Mouse (Mus musculus) embryo, embryonic 10.5 days (tissue): ENCODE measurements at regions not wholly inside any gene's neighbourhood (a gene's known extent, or its start where the extent isn't known, plus 50 kb on each side); places are given as distances from the start of the nearest gene placed in this dataset.

Experiments
- DNase-seq: peaks from one replicate; pipeline ENCODE4 v3.0.0-alpha.2; 2015; ENCODE audit warnings: low spot score

DNA sequence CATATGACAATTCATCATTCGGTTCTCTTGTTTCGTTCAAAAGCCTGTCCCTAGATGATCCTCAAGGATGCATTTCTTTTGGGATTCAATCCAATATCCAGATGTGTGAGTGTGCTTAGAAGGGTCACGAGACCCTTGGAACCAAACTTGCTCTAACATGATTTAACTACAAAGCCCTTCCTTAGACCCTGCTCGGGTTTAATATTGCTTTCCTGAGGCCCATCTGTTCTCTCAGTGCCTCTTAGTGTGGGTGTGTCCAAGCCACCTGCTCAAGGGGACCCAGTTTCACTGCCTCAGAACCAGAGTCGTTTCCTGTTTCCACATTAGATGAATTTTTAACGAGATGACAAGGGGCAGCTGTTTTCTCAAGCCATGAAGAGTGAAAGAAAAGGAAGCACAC lies 147.3 kb upstream of the Usp24 start:
- DNase-seq, result no peak

DNA sequence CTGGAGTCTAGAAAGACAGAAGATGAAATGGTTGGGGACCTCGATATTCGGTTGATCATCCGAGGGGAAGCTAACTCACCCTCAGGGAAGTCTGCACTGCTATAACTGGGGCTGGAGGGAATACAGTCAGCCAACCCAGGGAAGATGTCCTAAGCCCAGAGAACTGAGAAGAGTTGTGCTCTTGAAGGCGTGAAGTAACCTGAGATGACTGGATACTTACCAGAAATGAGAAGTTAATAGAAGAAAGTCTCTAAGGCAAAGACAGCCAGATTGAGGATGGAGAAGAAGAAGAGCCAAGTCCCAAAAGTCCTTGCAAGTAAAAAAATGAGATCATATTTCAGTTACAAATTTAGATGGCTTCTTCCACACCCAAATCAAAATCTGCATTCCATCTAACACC lies 146.5 kb upstream of the Usp24 start:
- no peak for DNase-seq

DNA sequence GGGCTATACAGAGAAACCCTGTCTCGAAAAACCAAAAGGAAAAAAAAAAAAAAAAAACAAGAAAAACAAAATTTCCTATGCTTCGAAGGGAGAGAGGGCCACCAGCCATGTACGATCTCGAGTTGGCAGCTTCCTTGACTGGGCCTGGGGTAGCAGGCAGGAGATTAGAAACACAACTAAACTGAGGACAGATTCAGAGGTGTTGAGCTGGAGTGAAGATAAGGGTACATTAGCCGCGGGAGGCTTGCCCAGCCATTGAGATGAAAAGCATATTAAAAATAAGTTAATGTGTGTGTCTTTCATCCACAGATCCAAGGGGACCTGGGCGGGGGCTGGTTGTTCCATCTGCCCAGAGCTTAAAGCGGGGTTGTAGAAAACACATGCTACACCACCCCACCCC lies 145.3 kb upstream of the Usp24 start:
- DNase-seq, result no peak

DNA sequence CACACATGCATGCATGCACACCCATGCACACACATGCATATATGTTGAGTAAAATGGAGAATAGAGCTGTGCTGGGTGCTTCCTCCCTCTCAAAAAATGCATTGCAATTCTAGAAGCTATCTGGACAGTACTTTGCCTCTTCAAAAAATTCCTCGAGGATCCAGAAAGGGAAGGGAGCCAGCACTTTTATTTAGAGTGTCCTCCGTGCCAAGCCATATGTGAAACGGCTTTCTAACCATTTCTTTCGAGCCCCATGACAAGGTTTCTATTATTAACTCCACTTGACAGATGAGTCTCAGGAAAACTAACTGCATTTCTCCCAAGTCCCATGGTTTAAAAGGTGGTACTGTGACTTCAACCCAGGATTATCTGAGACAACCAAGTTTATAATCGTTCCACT lies 140.7 kb upstream of the Usp24 start:
- no peak for DNase-seq

DNA sequence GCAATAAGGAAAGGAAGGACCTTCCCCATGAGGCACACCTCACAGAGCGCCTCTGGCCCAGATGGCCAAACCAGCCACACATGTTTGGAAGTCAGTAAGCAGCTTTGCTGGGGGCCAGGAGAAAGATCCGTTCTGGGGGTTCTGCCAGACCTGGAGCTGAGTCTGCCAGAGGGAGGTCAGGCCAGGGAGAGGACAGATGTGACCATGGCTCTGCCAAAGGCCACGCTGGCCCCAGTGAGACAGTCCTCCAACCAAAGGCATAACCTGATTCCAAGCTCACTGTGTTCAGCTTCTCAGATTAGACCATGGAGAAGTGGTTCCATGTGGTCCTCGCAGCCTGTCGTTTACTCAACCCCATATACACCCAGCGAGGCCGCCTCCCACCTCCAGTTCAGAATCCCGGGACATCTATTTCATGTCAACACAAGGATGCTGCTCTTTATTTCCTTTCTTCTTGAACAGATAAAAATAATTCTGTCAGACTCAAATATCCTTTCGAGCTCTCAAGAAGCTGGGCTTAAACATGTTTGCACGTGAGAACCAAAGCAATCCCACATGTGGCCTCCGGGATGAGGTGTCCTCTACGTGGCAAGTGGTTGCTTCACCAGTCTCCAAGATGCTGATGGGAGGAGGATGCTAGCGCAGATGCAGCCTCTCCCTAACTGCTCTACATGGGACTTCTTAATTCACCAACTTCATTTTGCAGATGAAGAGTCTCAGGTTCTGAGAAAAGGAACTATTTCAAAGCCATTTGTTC lies 130.1 kb upstream of the Usp24 start:
- DNase-seq, result no peak

DNA sequence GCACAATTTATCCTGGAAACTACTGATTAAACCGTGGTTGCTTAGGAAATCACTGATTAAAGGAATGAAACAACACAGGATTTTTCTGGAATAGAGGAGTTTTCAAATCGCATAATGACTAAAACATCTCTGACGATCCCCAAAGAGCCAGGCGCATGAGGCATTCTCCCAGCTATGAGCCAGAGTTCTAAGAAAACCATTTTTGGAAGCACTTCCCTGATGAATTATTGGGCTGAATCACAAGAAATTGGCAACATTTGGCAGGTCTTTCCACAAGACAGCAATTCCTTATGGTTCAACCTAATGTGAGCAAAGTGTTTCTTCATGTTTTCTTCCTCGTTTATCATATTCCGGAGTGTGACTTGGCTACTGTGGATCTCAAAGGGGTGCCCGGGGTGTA lies 129.3 kb upstream of the Usp24 start:
- DNase-seq, result no peak

DNA sequence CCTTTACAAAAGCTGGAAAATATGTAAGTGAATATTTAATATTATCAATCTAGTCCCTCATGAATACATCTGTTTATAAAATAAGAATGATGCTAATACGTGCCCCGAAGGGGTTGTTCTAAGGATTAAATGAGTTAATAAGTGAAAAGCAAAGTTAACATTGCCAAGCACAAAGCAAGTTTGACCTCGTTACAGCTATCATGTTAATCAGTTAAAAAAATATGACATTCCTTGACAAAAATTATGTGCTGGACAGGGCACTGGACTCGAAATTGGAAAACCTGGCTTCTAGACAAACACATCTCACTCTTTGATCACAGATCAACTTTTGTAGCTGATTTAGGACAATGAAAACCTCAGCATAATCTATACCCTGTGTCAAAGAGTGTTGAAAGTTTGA lies 125.8 kb upstream of the Usp24 start:
- no peak for DNase-seq

DNA sequence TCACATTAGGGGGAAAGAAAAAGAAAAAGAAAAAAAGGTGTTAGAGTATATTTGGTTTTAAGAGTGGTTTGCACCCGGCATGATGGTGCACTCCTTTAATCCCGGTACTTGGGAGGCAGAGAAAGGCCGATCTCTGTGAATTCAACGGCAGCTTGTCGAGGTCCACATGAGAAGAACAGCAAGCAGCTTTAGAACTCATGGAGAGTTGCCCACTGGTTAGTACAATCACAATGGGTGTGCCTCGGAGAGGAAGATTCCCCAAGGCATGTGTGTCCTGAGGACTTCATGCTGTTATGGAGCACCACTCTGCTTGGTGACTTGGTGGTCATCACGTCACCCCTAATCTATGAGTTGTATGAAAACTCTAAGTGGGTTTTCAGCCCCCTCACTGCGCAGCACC lies 124.7 kb upstream of the Usp24 start:
- no peak for DNase-seq

DNA sequence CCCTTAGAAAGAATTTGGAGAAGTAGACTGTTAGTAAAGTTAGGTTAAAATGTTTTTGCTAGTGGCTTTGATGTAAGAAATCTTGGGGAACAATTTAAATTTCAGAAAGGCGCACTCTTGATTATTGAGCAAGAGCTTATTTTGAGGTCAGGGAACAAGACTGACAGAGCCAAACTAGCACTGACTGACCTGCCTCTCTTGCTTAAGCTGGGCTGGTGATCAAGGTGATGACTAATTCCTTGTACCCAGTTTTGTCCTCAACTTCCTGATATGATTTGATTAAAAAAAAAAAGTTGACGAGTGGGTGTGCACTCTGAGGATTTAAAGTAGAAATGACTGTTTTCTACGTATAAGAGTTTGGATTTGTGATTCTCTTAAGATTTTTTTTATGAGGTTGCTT lies 124.2 kb upstream of the Usp24 start:
- no peak for DNase-seq

DNA sequence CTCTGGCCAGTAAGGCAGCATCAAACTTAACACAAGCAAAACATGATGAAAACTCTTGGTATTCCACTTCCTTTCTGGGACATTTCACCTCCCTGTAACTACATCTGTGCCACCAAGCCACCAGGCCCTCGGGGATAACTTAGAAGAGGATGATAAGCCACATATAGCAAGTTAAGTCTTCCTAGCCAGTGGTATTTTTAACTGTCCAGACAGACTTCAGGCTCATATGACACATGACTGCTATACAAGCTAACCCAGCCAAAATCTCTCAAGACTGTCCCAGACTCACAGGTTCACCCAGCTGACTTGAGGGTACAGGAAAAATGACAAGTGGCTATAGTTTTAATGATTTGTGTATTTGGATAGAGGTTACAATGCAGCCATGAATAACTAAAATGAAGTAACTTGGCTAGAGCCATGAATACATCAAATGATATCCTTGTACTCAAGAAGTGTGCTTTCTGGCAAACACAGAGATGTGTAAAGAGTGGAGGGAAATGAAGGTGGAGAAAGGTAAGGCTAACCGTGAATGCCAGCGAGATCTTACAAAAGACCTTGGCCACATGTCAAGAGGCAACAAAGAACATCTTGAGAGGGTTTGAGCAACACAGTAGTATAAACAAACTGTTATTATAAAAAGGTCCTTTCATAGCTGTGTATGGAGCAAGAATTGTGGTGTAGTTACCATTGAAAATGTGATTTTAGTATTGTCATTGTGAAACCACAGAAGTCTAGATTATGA lies 122.6 kb upstream of the Usp24 start:
- DNase-seq, result no peak

DNA sequence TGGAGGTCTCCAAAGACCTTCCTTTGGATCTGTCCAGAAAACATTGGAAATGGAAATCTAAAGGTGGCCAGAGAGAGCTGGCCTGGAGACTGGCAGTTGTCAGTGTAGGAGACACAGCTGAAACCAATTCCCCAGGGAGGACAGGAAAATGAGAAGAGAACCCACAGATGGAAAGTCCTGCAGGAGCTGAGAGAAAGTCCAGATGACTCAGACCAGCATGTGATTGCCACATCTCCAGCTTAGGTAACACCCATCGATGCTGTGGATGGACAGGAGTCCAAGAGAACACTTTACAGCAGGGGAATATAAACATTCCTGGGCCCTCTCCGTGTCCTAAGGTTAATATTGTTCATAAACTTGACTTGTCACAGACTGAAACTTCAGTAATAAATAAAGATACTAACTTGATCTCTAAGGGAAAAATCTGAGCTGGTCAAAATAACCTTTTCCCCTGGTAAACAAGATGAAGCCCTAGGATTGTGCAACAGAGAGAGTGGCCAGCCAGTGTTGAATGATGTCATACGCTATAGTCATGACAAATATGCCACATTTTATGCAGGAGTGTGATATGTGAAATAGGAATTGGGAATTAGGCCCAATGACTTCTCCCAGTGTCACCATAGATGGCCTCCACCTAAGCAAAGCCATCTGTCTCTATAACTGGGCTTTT lies 120.4 kb upstream of the Usp24 start:
- DNase-seq, result no peak

DNA sequence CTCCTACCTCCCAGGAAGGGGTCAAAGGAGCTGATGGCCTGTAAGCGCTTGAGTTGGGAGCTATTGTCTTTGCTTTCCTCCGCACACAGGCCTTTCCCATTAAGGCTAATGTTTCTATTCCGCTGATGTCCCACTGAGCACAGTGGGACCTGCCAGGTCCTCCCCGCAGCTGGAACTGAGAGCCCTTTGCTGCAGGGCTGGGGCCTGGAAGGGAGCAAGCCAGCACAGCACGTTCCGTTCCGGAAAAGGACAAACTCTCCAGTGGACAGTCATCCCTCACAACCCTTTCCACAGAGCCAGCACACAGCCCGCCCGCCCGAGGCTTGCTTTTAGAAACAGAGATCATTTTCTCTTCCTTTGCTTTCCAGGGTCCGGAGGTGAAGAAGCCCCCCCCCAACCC lies 116.2 kb upstream of the Usp24 start:
- peak; percentile 54 for DNase-seq

DNA sequence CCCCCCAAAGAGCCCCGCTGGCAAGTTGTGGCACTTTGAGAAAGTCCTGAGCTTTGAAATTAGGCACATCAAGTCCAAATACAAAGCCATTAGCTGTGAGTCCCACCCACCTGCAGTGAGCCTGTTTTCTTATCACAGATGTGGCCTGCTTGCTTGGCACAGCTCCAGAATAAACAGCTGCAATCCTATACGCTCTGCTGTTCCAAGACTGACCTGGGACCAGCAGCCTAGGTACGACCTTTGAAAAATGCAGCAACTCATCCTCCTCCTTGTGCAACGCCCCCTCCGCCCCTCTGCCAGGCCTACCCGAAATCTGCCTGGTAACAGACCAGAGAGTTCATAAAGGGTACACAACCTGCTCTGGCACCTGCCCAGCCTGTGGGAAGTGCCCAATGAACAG lies 115.8 kb upstream of the Usp24 start:
- DNase-seq, result peak; percentile 50

DNA sequence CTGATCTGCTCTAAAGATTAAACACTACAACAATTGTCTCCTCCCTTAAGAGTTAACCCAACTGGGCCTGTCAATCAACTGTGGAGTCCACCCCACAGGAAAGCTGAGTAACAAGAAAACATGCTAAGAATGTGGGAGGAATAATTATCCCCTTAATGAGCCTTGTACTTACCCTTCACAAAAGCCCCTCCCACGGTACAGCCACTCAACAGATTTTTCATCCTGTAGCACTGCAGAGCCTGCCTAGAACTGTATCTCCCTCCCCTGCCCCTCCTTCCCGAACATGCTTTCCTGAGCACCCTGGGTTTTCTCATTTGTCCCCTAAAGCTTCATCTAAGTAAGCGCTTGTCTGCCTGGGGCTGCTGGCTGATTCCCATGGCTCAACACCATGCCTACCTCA lies 113.5 kb upstream of the Usp24 start:
- DNase-seq, result peak; percentile 41

DNA sequence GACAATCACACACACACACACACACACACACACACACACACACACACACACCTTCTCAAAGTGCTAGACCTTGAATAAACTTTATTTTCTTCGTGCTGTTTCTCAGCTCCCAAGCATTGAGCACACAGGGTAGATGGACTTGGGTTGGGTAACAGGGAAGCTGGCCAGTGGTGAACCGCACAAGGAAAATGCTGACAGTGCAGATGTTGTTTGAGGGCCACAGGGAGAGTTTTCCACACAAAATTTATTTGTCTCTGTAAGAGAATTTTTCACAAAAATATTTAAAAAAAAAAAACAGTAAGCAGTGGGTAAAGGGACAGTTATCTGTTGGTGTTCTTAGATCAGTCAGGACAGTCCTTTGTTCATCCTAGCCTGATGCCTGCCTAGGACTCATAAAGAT lies 110.8 kb upstream of the Usp24 start:
- no peak for DNase-seq

DNA sequence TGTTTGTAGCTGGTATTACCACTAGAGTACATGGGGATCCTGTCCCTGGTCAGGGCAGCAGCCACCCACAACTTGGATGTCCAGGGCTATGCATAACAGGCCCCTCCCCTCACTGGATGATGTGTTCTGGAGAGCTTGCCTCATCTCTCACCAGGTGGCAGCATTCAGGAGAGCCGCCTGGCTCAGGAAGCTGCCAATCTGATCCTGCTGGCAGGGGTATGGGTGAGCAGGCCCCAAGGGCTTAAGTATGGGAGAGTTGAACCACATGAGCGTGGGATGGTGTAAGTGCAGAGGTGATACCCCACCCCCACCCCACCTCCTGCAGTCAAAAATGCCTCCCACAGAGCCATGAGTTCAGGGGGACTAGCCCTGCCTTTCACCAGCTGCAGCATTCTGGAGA lies 110.0 kb upstream of the Usp24 start:
- no peak for DNase-seq

DNA sequence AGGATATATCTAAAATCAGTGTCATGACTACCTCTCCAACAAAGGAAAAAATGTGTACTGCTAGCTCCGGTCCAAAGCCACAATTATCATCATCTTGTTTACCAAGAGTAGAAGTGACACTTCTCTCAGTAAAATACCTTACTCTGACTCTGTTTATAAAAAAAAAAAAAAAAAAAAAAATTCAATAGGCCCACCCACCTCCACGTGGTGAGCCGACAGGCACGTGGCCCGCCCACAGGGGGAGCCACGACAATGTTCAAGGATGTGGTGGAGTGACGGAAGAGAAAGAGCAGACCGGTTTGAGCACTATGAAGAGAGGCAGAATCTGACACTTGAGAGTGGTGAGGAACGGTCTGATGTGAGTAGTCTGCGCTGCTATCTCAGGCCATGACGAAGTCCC lies 106.5 kb upstream of the Usp24 start:
- no peak for DNase-seq

DNA sequence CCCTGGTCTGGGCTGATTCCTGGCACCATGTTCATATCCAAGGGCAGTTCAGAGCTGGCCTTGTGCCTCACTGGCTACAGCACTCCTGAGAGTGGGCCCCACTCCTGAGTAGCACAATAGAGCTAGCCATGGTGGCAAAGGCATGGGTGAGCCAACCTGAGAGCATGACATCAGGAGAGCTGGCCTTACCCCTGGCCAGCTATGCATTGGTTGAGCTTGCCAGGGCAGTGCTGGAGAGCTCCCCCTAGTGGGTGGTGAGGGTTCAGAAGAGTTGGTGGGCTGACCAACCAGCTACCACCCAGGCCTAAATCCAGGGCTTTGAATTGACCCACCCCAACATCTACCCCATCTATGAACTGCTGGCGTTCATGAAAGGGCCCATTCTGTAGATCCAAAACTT lies 106.0 kb upstream of the Usp24 start:
- no peak for DNase-seq

DNA sequence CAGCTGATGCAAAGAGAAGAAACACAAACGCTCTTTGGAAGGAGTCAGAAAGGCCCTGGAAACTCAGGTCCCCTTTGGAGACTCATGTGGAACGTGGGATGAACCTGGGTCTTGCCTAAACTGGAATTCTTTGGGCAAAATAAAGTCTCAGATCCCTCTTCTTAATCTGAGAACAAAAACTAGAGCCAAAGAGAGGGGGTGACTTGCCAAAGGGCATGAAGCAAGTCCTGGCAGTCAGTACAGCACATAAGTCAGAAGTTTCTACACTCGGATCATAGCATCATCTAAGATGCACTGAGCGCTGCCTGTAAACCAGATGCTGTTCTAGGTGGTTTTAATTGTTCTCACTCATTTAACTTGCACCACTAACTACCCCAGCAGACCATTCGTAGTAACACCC lies 101.8 kb upstream of the Usp24 start:
- DNase-seq, result no peak

DNA sequence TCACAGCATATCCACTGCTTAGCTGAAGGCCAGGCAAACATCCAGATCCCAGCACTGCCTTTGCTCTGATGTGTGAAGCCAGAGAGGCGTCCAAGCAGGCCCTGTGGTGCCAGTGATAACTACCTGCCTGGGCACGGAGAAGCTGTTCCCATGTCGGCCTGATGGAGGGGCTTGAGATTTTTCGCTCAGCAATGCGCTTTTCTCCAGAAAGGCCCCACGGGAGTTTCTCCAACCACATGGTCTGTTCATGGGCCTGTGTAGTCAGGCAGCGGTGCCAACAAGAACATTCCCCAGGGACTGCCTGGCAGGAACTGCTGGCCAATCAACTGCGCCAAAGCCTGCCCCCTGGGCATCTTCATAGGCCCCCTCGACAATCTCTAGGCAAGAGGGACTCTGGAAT lies 95.4 kb upstream of the Usp24 start:
- no peak for DNase-seq

DNA sequence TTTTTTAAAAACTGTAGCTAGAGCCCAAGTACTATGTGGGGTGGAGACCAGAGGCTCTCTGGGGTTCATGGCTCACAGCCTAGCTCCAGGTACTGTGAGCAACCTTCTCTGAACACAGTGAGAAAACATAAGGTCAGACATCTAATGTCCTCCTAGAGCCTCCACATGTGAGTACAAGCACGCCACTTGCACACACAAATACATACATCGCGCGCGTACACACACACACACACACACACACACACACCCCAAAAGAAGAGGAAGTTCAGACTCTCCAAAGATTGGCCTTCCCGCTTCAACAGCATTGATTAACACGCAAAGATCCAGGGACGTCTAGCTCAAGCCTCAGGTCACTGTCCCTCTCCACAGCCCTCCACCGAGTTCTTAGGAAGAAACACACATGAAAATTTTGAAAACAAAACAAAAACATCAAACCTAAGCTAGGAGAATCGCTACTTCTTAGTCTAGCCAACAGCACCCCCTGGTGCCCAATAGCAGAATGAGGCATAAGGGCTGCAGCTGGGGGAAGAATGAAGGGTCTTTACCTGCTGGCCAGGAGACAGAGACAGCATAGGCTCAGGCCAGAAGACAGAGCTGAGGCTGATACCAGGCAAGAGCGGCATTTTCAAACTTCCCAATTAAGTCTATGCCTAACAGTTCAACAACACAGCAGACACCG lies 90.7 kb upstream of the Usp24 start:
- DNase-seq, result peak; percentile 84

DNA sequence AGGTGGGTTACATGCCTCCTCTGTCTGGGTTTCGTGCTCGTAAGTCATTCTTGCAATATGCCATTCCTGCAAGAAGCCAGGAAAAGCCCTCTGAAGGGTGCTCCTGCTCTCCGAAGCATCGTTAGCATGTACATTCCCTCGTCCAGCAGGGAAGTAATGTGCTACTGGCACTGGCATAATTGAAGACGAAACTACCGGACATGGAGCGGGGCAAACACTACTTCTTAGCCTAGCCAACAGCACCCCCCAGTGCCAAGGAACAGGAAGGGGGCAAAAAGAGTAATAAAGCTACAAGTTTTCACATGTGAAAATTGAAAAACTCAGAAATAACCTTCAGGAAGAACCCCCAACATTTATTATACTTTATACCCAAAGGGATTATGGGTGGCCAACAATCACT lies 88.6 kb upstream of the Usp24 start:
- peak; percentile 44 for DNase-seq

DNA sequence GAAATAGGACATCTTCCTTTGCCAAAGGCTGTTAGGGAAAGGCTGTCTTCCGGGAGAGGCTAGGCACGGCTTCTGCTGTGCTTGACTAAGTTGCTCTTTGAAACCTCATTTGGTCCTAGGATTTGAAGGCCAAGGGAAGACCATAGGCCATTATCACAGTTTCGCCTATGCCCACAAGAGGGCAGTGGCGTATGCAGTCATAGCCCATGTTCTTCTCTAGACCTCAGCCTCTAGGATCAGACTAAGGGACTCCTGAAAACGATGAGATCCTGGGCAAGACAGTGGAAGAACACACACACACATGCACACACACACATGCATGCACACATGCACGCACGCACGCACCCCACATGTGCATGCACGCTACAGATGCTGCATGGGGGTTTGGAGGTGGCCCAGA lies 87.5 kb upstream of the Usp24 start:
- DNase-seq, result peak; percentile 89
